Mouse (Mus musculus): ENCODE measurements at regions not wholly inside any gene's neighbourhood (a gene's known extent, or its start where the extent isn't known, plus 50 kb on each side); places are given as distances from the start of the nearest gene placed in this dataset.
A peak's percentile ranks its signal among the peaks of the same experiment; 100 is the strongest.

DNA sequence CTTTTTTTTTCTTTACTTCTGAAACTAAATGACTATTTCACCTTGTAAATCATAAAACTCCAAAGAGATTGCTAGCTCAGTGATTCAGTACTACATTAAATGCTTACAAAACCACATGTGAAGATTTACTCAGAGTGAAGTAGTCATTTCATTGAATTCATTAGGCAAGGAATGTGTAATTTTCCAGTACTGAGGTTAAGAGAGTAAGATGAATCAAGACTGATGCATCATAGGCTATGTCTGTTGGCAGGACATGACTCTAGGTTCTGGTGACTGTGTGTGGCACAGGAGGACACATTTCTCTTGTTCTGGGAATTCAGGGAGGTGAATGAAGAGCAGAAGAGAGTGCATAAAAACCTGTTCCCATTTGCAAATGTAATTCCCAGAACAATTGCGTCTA is 741.7 kb downstream of the Slitrk6 start:
- no peak for DNase-seq (ENCODE audit: low spot score in 2 of 2)

DNA sequence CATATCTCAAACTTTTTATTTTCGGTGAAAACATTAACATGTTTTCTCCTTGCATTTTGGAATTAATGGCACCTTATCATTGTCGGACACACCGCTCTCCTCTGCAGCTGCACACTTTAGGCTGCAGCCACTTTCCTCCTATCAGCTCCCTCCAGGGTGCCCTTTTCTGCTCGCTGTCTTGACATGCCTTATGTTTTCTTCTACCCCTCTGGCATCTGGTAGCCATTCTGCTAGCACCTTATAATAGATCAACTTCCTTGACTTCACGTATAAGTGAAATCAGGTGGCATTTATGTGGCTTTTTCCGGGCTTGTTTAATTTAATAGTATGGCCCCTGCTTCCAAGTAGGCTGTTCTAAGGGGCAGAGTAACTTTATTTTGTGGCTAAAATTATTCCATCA is 747.8 kb downstream of the Slitrk6 start:
- no peak for DNase-seq (ENCODE audit: low spot score in 2 of 2)

DNA sequence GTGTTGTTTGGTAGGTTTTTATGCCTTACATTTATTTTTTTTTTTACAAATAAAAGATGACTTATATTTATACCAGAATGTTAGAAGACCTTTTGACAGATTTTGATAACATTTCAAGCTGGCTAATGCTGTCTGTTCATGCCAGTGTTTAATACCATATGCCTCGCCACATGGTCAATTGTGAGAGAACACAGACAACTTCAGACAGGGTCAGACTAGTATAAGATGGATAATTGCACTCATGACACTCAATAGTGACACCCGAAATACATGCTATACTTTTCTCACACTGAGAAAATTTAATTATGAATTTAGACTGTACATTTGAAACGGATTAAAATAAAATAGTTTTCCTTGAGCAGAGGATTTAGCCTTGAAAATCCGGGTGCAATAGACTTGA is 769.9 kb downstream of the Slitrk6 start:
- no peak for DNase-seq (ENCODE audit: low spot score in 2 of 2)

DNA sequence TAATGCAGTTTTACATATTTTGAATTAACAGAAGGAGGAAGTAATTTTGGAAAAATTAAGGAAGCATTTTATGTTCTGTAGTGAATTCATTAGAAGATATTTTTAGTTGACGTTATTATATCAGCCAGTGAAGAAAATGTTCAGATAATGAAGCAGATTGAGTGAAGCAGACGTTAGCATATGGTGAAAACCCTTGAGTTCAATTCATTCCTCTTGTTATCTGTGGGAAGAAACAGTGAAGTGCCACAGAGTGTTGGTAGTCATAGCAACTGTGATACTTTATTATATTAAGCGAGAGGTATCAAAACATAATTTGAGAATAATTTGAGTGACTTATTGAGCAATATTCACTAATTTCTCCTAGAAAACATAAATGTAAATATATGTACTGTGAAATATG is 796.9 kb downstream of the Slitrk6 start:
- no peak for DNase-seq (ENCODE audit: low spot score in 2 of 2)

DNA sequence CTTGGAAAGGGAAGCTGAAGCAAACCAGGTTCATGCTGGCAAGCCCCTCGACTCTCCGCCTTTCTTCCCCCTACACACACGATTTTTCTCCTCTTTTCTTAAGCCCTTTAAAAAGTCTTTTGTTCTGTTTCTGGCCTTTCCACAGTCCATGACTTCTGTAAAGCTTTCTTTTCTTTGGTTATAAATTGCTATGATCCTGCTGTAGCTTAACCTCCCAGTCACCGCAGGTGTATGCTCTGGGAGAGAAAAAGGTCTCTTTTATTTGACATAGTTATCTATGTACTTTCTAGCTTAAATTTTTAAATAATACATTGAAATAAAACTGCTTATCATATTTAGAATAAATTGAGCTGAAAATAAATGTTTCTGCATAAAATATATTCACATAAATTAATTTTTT is 813.0 kb downstream of the Slitrk6 start:
- no peak for DNase-seq (ENCODE audit: low spot score in 2 of 2)

DNA sequence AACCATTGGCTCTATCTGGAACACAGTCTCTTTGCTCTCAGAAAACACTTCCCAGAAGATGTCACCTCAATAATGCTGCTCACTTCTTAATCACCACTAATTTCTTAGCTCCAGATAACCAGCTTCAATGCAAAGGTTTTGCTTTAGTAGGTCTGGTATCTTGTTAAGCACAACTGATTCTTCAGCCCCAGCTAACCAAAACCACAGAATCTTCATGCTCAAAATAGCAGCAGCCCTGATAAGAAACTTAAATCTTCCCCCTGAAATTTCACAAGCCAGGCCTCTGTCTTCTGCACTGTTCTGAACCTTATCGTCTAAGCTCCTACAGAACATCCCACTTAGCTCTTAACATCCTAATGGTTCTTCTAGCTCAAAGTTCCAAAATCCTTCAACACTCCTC is 813.8 kb downstream of the Slitrk6 start:
- no peak for DNase-seq (ENCODE audit: low spot score in 2 of 2)

DNA sequence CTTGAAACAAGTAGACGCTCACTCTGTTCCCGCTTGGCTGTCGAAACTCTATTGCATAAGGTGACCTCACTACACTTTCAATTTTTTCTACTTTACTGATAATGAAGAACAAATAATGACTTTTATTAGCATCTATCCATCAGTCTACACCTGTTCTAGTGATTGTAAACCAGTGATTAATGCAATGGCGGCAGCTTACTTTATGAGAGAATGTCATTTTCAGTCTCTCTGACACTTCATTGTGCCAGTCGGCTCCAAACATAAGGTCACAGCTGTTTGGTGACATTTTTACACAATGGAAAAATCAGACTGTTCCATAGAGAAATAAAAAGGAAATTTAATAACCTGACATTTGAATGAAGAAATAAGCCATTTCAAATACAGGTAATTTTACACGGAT is 817.5 kb downstream of the Slitrk6 start:
- no peak for DNase-seq (ENCODE audit: low spot score in 2 of 2)

DNA sequence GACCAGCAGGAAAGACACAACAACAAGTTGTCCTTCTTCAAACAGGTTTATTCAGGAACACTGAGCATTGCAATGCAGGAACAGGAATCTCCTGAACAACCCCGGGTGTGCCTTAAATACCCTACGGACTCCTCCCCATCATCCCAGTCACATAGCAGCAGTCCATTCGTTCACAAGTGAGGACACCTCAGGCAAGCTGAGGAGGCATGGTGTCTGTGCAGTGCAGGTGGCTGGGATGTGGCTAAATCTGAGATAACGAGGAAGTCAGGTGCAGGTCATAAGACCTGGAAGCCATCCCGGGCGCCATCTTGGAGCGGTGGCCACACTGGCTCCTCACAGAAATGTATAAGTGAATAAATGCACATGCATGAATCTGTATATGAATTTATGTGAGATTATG is 826.0 kb downstream of the Slitrk6 start:
- no peak for DNase-seq (ENCODE audit: low spot score in 2 of 2)

DNA sequence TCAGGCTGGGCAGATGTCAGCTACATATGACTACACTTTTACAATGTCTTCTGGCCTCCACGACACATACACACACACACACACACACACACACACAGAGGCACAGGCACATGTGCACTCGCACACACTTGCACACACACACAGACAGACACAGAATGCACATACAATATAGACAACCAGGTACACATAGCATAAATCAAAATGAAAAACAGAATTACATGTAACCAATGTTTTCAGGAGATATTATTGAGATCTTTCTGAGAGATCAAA is 863.1 kb downstream of the Slitrk6 start:
- no peak for DNase-seq (ENCODE audit: low spot score in 2 of 2)

DNA sequence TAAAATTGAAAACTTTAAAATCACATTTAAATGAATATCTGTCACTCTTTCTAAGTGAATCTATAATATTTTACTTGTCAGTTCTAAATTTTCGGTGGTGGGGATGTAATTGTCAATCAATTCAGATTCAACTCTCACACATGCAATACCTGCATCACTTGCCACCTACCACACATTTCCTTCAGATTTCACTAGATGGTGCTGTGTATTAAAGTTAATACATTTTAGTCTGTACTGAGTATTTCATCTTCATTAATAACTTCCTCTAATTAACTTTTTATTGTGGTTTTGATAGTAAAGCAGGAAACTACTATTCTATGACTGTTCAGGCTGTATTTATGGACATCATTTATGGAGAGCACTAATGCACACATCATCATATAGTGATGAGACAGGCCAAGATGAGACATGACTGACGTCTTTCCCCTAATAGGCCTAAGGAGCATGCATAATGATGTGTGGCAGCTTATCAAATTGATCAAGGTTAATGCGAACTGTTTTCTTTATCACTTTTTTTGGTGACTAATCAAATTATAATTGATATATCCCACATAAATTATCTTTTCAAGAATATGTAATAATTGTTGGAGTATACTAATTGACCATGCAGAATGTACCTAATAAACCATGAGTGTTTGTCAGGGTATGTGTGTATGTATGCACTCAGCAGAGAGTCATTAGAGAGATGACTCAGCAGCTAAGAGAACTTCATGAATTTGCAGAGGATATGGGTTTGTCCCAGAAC is 863.6 kb downstream of the Slitrk6 start:
- no peak for DNase-seq (ENCODE audit: low spot score in 2 of 2)

DNA sequence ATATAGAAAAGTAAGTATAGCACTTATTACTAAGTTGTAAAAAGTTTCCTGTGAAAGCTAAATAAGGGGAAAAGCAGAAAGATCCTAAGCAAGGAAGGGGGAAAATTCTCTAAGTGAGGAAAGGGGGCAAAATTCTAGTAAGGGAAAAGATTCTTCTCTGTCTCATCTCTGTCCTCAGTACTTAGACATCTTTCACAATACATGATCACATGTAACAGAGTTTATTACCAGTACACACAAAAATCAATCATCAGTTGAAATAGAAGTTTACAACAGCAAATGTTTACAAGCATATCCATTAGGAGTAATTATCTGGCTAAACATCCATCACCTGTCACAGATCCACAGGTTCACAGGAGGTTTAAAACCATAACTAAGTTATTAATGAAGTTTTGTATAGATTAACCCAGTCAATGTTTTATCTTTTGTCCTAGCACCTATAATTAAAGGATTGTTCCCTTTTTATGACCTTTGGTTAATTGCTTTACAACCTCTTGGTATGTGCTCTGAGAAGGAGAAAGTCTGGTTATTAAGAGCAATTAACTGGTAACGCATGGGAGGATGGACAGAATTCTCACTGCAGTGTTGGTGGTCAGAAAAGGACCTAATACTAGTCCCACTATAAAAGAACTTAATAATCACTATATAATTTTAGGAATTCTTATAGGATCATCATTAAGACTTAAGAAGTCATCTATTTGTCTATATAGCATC is 877.8 kb downstream of the Slitrk6 start:
- no peak for DNase-seq (ENCODE audit: low spot score in 2 of 2)

DNA sequence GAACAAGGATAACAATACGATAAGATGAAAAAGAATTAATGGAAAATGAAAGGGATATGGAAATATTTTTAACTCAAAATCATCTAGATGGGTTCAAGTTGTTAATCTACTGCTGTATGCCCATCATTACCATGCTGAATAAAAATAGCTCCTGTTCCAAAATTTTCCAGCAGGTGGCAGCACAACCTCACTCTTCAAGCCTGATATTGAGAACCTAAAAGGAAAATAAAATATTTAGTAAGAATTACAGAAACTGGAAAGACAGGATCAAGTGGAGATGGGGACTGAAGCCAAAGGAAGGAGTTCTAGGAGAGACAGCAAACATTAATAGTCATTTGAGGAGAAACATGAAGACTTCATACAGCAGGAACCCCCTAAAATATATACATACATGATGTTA is 880.7 kb downstream of the Slitrk6 start:
- peak in 1 of 2 experiments; percentile 57 for DNase-seq (ENCODE audit: low spot score in 2 of 2)

DNA sequence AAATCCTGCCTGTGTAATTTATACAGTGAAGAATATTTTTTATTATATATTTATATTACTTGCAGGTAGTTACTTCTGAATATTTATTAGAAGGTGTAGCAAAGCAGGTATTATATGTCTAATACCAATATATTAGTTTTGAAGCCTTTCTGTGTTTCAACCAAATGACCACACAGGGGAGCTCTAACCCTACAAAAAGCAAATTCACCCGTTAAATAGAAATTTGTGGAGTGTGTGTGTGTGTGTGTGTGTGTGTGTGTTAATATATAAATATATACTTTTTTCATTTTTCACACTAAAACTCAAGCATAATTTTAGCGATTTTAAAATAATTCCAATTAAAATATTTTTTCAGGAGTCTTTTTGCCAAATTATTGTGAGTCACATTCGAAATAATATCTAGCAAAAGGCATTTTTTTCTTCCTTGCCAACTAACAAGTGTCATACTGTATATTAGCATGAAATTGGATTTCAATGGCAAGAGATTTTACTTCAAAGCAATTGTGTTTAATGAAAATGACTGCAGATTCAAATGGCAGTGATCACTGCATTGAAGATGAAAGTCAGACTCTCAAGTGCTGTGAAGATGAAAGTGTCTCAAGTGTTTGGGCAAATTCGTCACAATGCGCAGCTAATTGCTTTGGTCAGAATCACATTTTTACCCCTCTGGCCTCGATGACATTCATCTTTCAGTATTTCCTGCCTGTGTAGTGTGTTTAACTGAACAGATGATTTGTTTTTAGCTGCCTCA is 914.4 kb downstream of the Slitrk6 start:
- DNase-seq (ENCODE audit: low spot score in 2 of 2) = peak in 1 of 2 experiments; percentile 3

DNA sequence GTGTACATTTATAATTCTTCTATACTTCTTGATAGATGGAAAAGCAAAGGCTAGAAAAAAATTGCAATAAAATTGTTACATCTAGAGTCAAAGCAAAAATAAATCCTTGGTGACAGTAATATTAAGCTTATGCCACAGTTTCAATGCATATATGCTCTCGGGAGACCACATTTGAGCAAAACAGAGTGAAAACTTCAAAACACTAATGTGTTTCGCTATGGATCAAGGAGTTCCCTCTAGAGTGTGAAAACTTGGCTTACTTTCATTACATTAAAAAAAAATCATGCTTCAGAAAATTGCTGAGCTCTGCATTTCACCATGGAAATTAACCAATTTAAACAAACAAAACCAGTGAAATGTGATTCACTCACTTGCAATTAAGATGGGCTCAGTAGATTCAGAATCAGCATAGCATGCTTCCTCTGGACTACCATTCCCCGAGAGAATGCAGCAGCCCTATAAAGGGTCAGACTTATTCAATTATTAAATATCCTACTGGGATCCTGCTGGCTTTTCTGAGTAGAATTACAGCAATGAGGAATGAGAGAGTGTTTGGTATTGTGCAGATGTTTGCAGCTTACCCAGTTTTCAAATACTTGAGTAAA is 888.7 kb upstream of the Slitrk1 start:
- DNase-seq (ENCODE audit: low spot score in 2 of 2) = no peak

DNA sequence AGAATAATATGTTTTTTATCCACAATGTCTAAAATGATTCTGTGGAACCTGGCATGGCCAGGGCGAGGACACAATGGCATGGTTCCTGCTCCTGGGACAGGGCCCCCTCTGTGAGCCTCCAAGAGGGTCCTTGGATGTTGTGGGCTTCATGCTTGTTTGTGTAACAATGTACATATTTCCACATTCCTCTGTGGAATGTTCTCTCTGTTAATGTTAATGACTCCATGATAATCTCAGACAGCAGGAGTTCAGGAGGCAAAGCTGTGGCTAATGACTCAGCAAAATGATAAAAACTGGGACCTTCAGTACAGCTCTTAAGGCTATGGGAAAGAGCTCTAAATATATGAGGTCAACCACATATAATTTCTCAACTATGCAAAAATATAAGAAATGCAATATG is 858.3 kb upstream of the Slitrk1 start:
- DNase-seq (ENCODE audit: low spot score in 2 of 2) = no peak

DNA sequence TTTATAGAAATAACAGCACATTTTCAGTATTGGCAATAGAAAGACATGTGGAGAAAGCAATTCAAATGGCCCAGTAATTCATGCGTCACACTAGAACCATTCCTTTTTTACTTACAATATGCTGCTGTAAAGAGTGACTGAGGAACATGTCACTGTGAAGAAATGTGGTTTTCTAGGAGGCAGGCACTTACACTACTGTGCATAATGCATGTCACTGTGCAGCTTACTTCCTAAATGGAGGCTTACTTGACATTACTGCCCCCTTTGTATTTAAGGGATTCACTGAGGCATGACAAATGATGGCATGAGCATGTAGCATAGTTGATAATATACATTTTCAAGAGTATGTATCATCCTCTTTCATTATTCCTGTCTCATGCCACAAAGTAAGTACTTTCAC is 846.9 kb upstream of the Slitrk1 start:
- no peak for DNase-seq (ENCODE audit: low spot score in 2 of 2)

All from left cerebral cortex, adult 9 months (tissue).